Mouse (Mus musculus): ENCODE measurements around the gene Arhgef26.

DNA sequence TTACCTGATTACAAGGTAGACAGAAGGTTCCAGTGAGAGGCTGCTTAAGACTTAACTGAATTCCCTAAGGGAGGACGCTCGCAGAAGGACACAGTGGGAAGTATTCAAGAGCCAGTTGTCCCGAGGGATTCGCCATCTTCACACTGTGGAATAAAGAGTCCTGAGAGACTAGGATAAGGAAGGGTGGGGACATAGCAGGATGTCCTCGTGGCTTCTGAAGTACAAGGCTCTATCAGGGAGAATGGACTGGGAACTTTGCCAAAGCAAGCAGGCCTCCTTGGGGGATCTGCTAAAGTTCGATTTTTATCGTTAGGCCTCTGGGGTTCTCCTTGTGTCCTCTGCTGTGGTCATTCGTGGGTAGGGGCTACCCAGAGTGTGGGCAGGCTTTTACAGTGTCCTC is 109.0 kb downstream of the Arhgef26 start:
- TF ChIP-seq CTCF (IDR thresholded peaks at IDR 0.05; ENCODE audit: borderline replicate concordance, insufficient read depth, low read depth, low read length): no peak
- TF ChIP-seq POLR2A (IDR thresholded peaks at IDR 0.05; ENCODE audit: borderline replicate concordance, insufficient read depth, low read length): no peak

Measured in cerebellum, adult 2 months (tissue).